11 mouse cellular contexts compared by ENCODE assay signal in genomic region chr8:128034127-128034526, GRCm38 (mm10).
A peak's percentile ranks its signal among the peaks of the same experiment; 100 is the strongest.
DNase-seq lines count a peak whose midpoint lies in the region; ATAC-seq and TF ChIP-seq lines count a peak whose summit lies in the region.
"Had no signal": no experiment of that assay in that cellular context is flagged by ENCODE, and none has a peak within 500 bp of the region (broad histone marks: within the 10 kb centered on the region; RNA-seq: fewer than 3 reads in every experiment).

No protein-coding gene starts in this region.

- no peaks in the 10 kb centered on the region for H3K27me3 ChIP-seq in kidney, embryonic 15.5 days
- no peaks in the 10 kb centered on the region for H3K27me3 ChIP-seq in heart, embryonic 12.5 days (replicated peaks)
- no peaks in the 10 kb centered on the region for H3K27me3 ChIP-seq in hindbrain, postnatal 0 days (ENCODE audit: insufficient read depth, low read length)
- H3K27me3 ChIP-seq: CH12.LX; liver, embryonic 15.5 days had no signal

- no peak overlapping the region for H3K27ac ChIP-seq in kidney, embryonic 15.5 days
- peak overlapping the region; percentile 16; the same call in 1 of the 2 replicates for H3K27ac ChIP-seq in heart, embryonic 12.5 days (ENCODE audit: poor library complexity, severe bottlenecking)
- H3K27ac ChIP-seq in hindbrain, postnatal 0 days, result no peak overlapping the region
- H3K27ac ChIP-seq: liver, embryonic 15.5 days had no signal

- no peaks in the 10 kb centered on the region for H3K9me3 ChIP-seq in kidney, embryonic 15.5 days (replicated peaks)
- no peaks in the 10 kb centered on the region; the same call in 1 of the 2 replicates for H3K9me3 ChIP-seq in heart, embryonic 12.5 days (replicated peaks)
- no peaks in the 10 kb centered on the region for H3K9me3 ChIP-seq in hindbrain, postnatal 0 days (ENCODE audit: low read length)
- H3K9me3 ChIP-seq: liver, embryonic 15.5 days had no signal

- DNase-seq in kidney, postnatal 10 days, result peak; percentile 27
- DNase-seq in adrenal gland, adult 8-10 months, result peak; percentile 35
- DNase-seq in lung, postnatal 10 days, result peak; percentile 34
- no peak for DNase-seq in hindbrain, postnatal 0 days (ENCODE audit: low spot score)
- DNase-seq: kidney, postnatal 14 days; right cerebral cortex, adult 18-20 months had no signal

- TF ChIP-seq CTCF in hindbrain, postnatal 0 days (IDR thresholded peaks at IDR 0.05; ENCODE audit: low read depth), result no peak

- no peak overlapping the region for H3K9ac ChIP-seq in kidney, embryonic 15.5 days
- no peak overlapping the region for H3K9ac ChIP-seq in heart, embryonic 12.5 days
- no peak overlapping the region for H3K9ac ChIP-seq in hindbrain, postnatal 0 days (replicated peaks; ENCODE audit: low read length)
- H3K9ac ChIP-seq: liver, embryonic 15.5 days had no signal

- H3K4me3 ChIP-seq in kidney, embryonic 15.5 days (replicated peaks), result no peak overlapping the region
- no peak overlapping the region for H3K4me3 ChIP-seq in heart, embryonic 12.5 days
- no peak overlapping the region for H3K4me3 ChIP-seq in hindbrain, postnatal 0 days (ENCODE audit: low read length)
- H3K4me3 ChIP-seq: liver, embryonic 15.5 days had no signal

- no peaks in the 10 kb centered on the region for H3K4me1 ChIP-seq in kidney, embryonic 15.5 days
- peaks cover 29% of the 10 kb centered on the region for H3K4me1 ChIP-seq in heart, embryonic 12.5 days (replicated peaks)
- H3K4me1 ChIP-seq in hindbrain, postnatal 0 days (ENCODE audit: insufficient read depth, low read length), result no peaks in the 10 kb centered on the region
- H3K4me1 ChIP-seq: liver, embryonic 15.5 days had no signal

- no peaks in the 10 kb centered on the region for H3K36me3 ChIP-seq in kidney, embryonic 15.5 days
- H3K36me3 ChIP-seq in heart, embryonic 12.5 days, result no peaks in the 10 kb centered on the region
- no peaks in the 10 kb centered on the region for H3K36me3 ChIP-seq in hindbrain, postnatal 0 days (ENCODE audit: insufficient read depth, low read length)
- H3K36me3 ChIP-seq: liver, embryonic 15.5 days had no signal

- no peak overlapping the region for H3K4me2 ChIP-seq in kidney, embryonic 15.5 days
- no peak overlapping the region for H3K4me2 ChIP-seq in heart, embryonic 12.5 days
- H3K4me2 ChIP-seq in hindbrain, postnatal 0 days (ENCODE audit: low read depth, low read length), result no peak overlapping the region
- H3K4me2 ChIP-seq: liver, embryonic 15.5 days had no signal

- ATAC-seq in kidney, embryonic 15.5 days (replicated peaks; ENCODE audit: low FRiP score), result no peak
- peak; percentile 82 for ATAC-seq in heart, embryonic 12.5 days (ENCODE audit: insufficient number of reproducible peaks, low FRiP score)
- no peak for ATAC-seq in hindbrain, postnatal 0 days
- ATAC-seq in inflammation-experienced regulatory T-cells, adult 6 months, result no peak

- WGBS in kidney, embryonic 15.5 days, result 76% methylated on average over 6 of the region's 6 CpGs
- 7% methylated on average over 6 of the region's 6 CpGs for WGBS in heart, embryonic 12.5 days
- 70% methylated on average over 6 of the region's 6 CpGs for WGBS in hindbrain, postnatal 0 days
